Mouse (Mus musculus) small intestine, adult 2 months (tissue): Measurements from ENCODE around the gene Fam83f. TPM values are rescaled to one million over a fixed set of nuclear protein-coding genes. Genes with fewer than 3 reads are reported as not detected.

Experiments used
- H3K27ac ChIP-seq: fragments of 200-500 bp; 2 replicates; pipeline ENCODE4 v1.5.1; 2012; ENCODE audit warnings: low read depth, low read length, control low read depth, inconsistent platforms; ENCODE audit not compliant: insufficient read depth
- H3K27me3 ChIP-seq: fragments of 200-500 bp; 2 replicates; pipeline ENCODE4 v1.6.1; 2012; ENCODE audit warnings: mild to moderate bottlenecking, moderate library complexity, low read length, inconsistent platforms; ENCODE audit not compliant: control insufficient read depth, insufficient read depth
- H3K36me3 ChIP-seq: fragments of 200-500 bp; 2 replicates; pipeline ENCODE4 v1.6.1; 2012; ENCODE audit warnings: mild to moderate bottlenecking, low read length, control low read depth, inconsistent platforms; ENCODE audit not compliant: control insufficient read depth, insufficient read depth
- H3K4me1 ChIP-seq: fragments of 200-500 bp; 2 replicates; pipeline ENCODE4 v1.6.1; 2012; ENCODE audit warnings: low read length, inconsistent platforms, mixed read lengths; ENCODE audit not compliant: control insufficient read depth, insufficient read depth, insufficient read length
- H3K4me3 ChIP-seq: fragments of 200-500 bp; 2 replicates; pipeline ENCODE4 v1.5.1; 2012; ENCODE audit warnings: low read depth, mild to moderate bottlenecking, control low read depth, inconsistent platforms, low read length, moderate library complexity
- CTCF ChIP-seq: fragments of 200-500 bp; IDR thresholded peaks from 2 replicates; pipeline ENCODE4 v1.5.1; 2012; ENCODE audit warnings: low read depth, mild to moderate bottlenecking, control low read depth, inconsistent platforms, low read length, moderate library complexity, mixed read lengths; ENCODE audit not compliant: insufficient replicate concordance, insufficient read length; ENCODE audit errors: extremely low read depth
- POLR2A ChIP-seq: fragments of 200-500 bp; IDR thresholded peaks from 2 replicates; pipeline ENCODE4 v1.6.1; 2012; ENCODE audit warnings: low read depth, mild to moderate bottlenecking, control low read depth, inconsistent platforms, low read length, moderate library complexity
- WGBS: fragments of 180-500 bp; shearing (Covaris S2); methylation state at CpG from one replicate; pipeline ENCODE4 v1.1.7; 2018; 5-methylcytosine and 5-hydroxymethylcytosine counted together
- polyA plus RNA-seq: library from polyadenylated mRNA; depleted of rRNA; stranded (reverse); fragments of >200 nt; gene quantifications from 2 replicates; pipeline ENCODE4 v1.2.3, GENCODE M21; 2012; rRNA removed

Gene Fam83f
- polyA plus RNA-seq, 1 experiment, result 21.5 TPM

DNA sequence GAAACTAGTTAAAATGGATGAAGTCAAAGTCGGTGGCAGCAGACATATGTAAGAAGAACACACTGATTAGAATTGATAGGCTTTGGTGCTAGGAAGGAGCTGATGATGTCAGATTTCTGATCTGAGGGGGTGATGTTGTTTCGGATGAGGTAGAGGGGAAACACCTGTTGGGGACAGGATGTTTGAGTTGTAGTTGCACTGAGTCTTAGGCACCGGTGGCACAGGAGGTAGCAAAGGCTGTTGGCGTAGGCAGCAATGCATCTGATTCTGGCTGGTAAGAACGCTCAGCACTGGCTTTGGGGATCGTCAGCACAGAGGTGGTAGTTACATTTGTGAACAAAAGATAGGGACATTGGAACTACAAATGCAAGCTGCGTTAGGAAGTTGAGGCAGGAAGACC, 72.0 kb downstream of the Fam83f start:
- no peak overlapping the region for H3K4me3 ChIP-seq
- H3K27ac ChIP-seq, result peak overlapping the region; percentile 7; the same call in 1 of the 2 replicates
- H3K4me1 ChIP-seq, result peaks cover 12% of the 10 kb centered on the region; the same call in 1 of the 2 replicates
- TF ChIP-seq POLR2A (no peak), CTCF (no peak)
- 84% methylated on average over 7 of the region's 7 CpGs for WGBS
- H3K27me3 ChIP-seq, result no peaks in the 10 kb centered on the region
- no peaks in the 10 kb centered on the region for H3K36me3 ChIP-seq

DNA sequence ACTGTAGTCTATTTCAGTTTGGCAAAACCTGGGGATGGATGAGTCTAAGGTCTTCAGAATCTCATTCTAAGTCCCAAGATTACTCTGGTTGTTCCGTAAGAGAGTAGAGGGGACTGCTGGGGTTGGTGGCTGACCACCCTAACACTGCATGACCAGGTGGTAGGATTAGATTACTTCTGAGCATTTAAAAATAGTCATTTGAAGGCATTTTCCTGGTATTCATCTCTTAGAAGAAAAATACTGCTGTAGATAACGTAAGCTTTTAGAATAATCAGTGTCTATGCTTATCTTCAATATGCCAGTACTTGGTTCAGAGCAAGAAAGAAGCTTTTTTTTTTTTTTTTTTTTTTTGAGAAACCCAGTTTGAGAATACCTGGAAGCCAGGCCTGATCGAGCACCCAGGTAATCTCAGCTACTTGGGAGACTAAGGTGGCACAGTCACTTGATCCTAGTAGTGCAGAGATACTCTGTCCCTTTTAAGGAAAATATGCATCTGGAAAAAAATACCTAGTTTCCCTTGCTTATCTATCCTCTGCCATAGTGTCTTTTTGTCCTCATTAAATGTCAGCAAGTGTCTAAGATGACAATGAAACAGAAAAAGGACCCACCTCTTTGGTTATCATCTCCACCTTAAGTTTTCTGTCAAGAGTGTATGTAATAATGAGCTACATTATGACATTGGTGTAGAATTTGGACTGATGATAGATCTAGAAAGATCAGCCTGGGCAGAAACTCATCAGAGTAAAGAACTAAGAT, 73.2 kb downstream of the Fam83f start:
- no peaks in the 10 kb centered on the region for H3K27me3 ChIP-seq
- peaks cover 12% of the 10 kb centered on the region; the same call in 1 of the 2 replicates for H3K4me1 ChIP-seq
- H3K36me3 ChIP-seq, result no peaks in the 10 kb centered on the region
- no peak overlapping the region for H3K4me3 ChIP-seq
- TF ChIP-seq POLR2A, result no peak
- no peak for TF ChIP-seq CTCF
- WGBS, result 92% methylated on average over 3 of the region's 3 CpGs
- no peak overlapping the region for H3K27ac ChIP-seq

DNA sequence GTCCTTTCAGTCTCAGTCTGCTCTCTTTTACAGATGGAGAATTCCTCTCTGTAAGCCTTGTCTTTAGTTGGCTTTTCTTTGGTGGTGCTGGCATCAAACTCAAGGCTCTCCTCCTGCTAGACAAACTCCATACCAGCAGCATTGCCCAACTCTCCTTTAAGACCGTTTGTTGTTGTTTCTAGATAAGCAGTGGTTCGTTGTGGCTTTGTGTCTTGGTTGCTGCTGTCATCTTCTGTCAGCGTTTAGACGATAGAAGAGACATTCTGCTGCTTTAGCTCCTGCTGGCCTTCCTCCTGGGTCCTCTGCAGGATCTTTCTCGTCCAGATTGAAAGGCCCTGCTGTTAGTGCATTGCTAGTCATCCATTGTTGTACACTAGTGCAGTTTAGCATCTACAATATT, 77.3 kb downstream of the Fam83f start:
- no peak overlapping the region for H3K4me3 ChIP-seq
- TF ChIP-seq CTCF (no peak), POLR2A (no peak)
- no peaks in the 10 kb centered on the region for H3K36me3 ChIP-seq
- H3K4me1 ChIP-seq, result no peaks in the 10 kb centered on the region
- no peak overlapping the region for H3K27ac ChIP-seq
- 70% methylated on average over 5 of the region's 5 CpGs for WGBS
- no peaks in the 10 kb centered on the region for H3K27me3 ChIP-seq

Other genes with a start within 250 kb of the Fam83f start
- not detected in 2 replicates for gene Enthd1, start 106.7 kb upstream of the Fam83f start, polyA plus RNA-seq
- gene Grap2, start 99.3 kb upstream of the Fam83f start, polyA plus RNA-seq, result 1.6 and 3.1 TPM in 2 replicates
- 7.5 and 13.3 TPM in 2 replicates for gene Tnrc6b, start 39.5 kb downstream of the Fam83f start, polyA plus RNA-seq